Mouse (Mus musculus) heart, adult 2 months (tissue): ENCODE results near the gene Reck. TPM values are rescaled to one million over a fixed set of nuclear protein-coding genes. Genes with fewer than 3 reads are reported as not detected.
A peak's percentile ranks its signal among the peaks of the same experiment; 100 is the strongest.

Source experiments
- DNase-seq, 2 experiments: peaks; one replicate each; pipeline ENCODE4 v3.0.0; 2021
- H3K27ac ChIP-seq: fragments of 200-600 bp; 2 replicates; pipeline ENCODE4 v1.8.1; 2022
- H3K27me3 ChIP-seq: fragments of 200-500 bp; 2 replicates; pipeline ENCODE4 v1.6.1; 2012; ENCODE audit warnings: mild to moderate bottlenecking, low read length, inconsistent platforms, mixed read lengths; ENCODE audit not compliant: control insufficient read depth, insufficient read depth
- H3K36me3 ChIP-seq: fragments of 200-500 bp; 2 replicates; pipeline ENCODE4 v1.6.1; 2012; ENCODE audit warnings: low read length, inconsistent platforms; ENCODE audit not compliant: control insufficient read depth, insufficient read depth
- H3K4me1 ChIP-seq: fragments of 200-500 bp; 2 replicates; pipeline ENCODE4 v1.6.1; 2011; ENCODE audit warnings: low read length; ENCODE audit not compliant: control insufficient read depth, insufficient read depth
- H3K4me3 ChIP-seq: fragments of 200-600 bp; 2 replicates; pipeline ENCODE4 v1.8.1; 2022
- H3K79me2 ChIP-seq: fragments of 200-500 bp; replicated peaks from 2 replicates; pipeline ENCODE4 v1.6.1; 2012; ENCODE audit warnings: mild to moderate bottlenecking, inconsistent platforms, low read length, moderate library complexity, mixed read lengths; ENCODE audit not compliant: control insufficient read depth, insufficient read depth
- H3K9ac ChIP-seq: fragments of 200-500 bp; 2 replicates; pipeline ENCODE4 v1.6.1; 2012; ENCODE audit warnings: low read depth, mild to moderate bottlenecking, control low read depth, inconsistent platforms, low read length, mixed read lengths
- CTCF ChIP-seq: fragments of 200-600 bp; IDR thresholded peaks from 2 replicates; pipeline ENCODE4 v1.8.1; 2022; ENCODE audit warnings: antibody characterized with exemption, mild to moderate bottlenecking, moderate library complexity
- EP300 ChIP-seq: fragments of 200-500 bp; IDR thresholded peaks from 2 replicates; pipeline ENCODE4 v1.6.1; 2011; ENCODE audit warnings: low read depth, low read length, control low read depth; ENCODE audit not compliant: insufficient read depth
- POLR2A ChIP-seq: fragments of 200-500 bp; IDR thresholded peaks from 2 replicates; pipeline ENCODE4 v1.6.1; 2011; ENCODE audit warnings: mild to moderate bottlenecking, low read depth, low read length, control low read depth; ENCODE audit not compliant: insufficient read depth
- WGBS: fragments of 180-500 bp; shearing (Covaris S2); methylation state at CpG from one replicate; pipeline ENCODE4 v1.1.7; 2018; 5-methylcytosine and 5-hydroxymethylcytosine counted together
- intact Hi-C: fragments of 180-260 bp; cut with DNase I; formaldehyde crosslinking; loops from one replicate; pipeline ENCODE4 v1.15.1; 2025
- polyA plus RNA-seq: library from polyadenylated mRNA; depleted of rRNA; stranded (reverse); fragments of >200 nt; gene quantifications from 2 replicates; pipeline ENCODE4 v1.2.3, GENCODE M21; 2012
- total RNA-seq, 2 experiments: library from RNA; stranded (reverse); gene quantifications; 2 replicates each; pipeline ENCODE4 v1.2.3; 2021

Gene Reck
- total and polyA plus RNA-seq, 3 experiments, result 5.4 to 6.4 (median 5.6) TPM

- Histone ChIP-seq H3K27ac (peak overlapping the region; percentile 51), H3K36me3 (no peaks in the 10 kb centered on the region), H3K27me3 (no peaks in the 10 kb centered on the region), H3K79me2 (no peaks in the 10 kb centered on the region), H3K4me1 (peaks cover 1% of the 10 kb centered on the region; the same call in 1 of the 2 replicates), H3K9ac (peak overlapping the region; percentile 54), H3K4me3 (peak overlapping the region; percentile 60)
- intact Hi-C loops, result no loop called here
- under 1% methylated on average over 26 of the region's 26 CpGs for WGBS
- TF ChIP-seq EP300, result no peak
- no peak for TF ChIP-seq POLR2A
- TF ChIP-seq CTCF, result no peak
- DNase-seq, result peak; percentile 64 to 73
Measured at GRCm38 (mm10) chr4:43957846-43958461, 82.6 kb downstream of the Reck start.

GRCm38 (mm10) chr4:43959523-43960179 lies 84.3 kb downstream of the Reck start:
- H3K79me2 ChIP-seq, result no peaks in the 10 kb centered on the region
- H3K27ac ChIP-seq, result no peak overlapping the region
- intact Hi-C loops, result loop anchor here (5.0 kb wide), 1 partner anchor 32 kb away; no protein-coding TSS in a partner anchor
- H3K36me3 ChIP-seq, result no peaks in the 10 kb centered on the region
- DNase-seq, result no peak
- H3K4me3 ChIP-seq, result no peak overlapping the region
- H3K27me3 ChIP-seq, result no peaks in the 10 kb centered on the region
- H3K9ac ChIP-seq, result no peak overlapping the region
- TF ChIP-seq CTCF, result no peak
- no peak for TF ChIP-seq EP300
- no peak for TF ChIP-seq POLR2A
- 34% methylated on average over 9 of the region's 9 CpGs for WGBS
- peaks cover 5% of the 10 kb centered on the region for H3K4me1 ChIP-seq

DNA sequence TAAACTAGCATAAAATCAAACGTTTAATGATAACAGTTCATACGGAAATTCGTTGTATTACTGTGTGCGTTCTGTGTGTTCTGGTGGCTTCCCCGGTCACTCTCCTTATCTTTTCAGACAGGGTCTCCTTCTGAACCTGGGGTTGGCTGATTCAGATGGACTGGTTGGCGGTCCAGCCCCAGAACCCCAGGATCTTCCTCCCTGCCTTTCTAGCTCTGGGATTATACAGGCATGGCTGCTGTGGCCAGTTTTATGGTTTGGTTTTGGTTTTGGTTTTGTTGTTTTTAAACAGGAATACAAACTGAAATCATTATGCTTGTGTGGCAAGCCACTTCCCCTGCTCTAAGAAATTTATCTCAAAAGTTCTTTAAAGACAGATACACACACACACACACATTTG lies 84.9 kb downstream of the Reck start:
- WGBS, result 59% methylated on average over 6 of the region's 6 CpGs
- no peaks in the 10 kb centered on the region for H3K79me2 ChIP-seq
- no peak overlapping the region for H3K27ac ChIP-seq
- H3K4me3 ChIP-seq, result no peak overlapping the region
- TF ChIP-seq EP300 (no peak), POLR2A (no peak), CTCF (no peak)
- intact Hi-C loops, result loop anchor here (5.0 kb wide), 1 partner anchor 33 kb away; no protein-coding TSS in a partner anchor
- no peaks in the 10 kb centered on the region for H3K27me3 ChIP-seq
- DNase-seq, result no peak
- peaks cover 7% of the 10 kb centered on the region for H3K4me1 ChIP-seq
- no peaks in the 10 kb centered on the region for H3K36me3 ChIP-seq
- no peak overlapping the region for H3K9ac ChIP-seq

DNA sequence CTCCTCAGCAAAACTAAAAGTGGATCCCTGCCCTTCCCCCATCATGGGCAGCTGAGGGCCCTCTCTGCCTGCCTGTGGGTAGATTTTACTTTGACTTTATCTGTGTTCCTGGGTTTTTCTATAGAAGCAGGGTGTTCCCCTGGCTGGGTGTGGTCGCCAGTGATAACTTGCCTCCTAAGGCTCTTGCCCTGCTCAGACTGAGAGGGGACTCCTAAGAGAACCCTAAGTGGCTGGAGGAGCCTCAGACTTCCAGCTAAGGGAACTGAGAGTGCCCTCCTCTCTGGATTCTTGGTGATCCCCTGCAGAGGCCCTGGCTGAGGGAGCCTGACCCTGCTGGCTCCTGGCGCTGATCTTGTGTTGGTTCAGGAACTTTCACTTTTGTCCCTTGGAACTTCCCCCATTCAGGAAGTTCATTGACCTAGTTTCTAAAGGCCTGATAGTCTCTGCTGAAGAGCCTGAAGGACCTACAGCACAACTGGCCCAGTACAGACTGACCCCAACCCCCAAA lies 89.0 kb downstream of the Reck start:
- H3K27ac ChIP-seq, result peak overlapping the region; percentile 34
- no peak overlapping the region for H3K9ac ChIP-seq
- WGBS, result 39% methylated on average over 2 of the region's 2 CpGs
- H3K27me3 ChIP-seq, result no peaks in the 10 kb centered on the region
- H3K4me1 ChIP-seq, result peaks cover 7% of the 10 kb centered on the region
- no peak overlapping the region for H3K4me3 ChIP-seq
- DNase-seq, result peak in 1 of 2 experiments; percentile 46
- TF ChIP-seq EP300 (no peak), CTCF (no peak), POLR2A (no peak)
- no peaks in the 10 kb centered on the region for H3K79me2 ChIP-seq
- intact Hi-C loops, result loop anchor here (5.0 kb wide), 1 partner anchor 37 kb away; no protein-coding TSS in a partner anchor
- no peaks in the 10 kb centered on the region for H3K36me3 ChIP-seq

DNA sequence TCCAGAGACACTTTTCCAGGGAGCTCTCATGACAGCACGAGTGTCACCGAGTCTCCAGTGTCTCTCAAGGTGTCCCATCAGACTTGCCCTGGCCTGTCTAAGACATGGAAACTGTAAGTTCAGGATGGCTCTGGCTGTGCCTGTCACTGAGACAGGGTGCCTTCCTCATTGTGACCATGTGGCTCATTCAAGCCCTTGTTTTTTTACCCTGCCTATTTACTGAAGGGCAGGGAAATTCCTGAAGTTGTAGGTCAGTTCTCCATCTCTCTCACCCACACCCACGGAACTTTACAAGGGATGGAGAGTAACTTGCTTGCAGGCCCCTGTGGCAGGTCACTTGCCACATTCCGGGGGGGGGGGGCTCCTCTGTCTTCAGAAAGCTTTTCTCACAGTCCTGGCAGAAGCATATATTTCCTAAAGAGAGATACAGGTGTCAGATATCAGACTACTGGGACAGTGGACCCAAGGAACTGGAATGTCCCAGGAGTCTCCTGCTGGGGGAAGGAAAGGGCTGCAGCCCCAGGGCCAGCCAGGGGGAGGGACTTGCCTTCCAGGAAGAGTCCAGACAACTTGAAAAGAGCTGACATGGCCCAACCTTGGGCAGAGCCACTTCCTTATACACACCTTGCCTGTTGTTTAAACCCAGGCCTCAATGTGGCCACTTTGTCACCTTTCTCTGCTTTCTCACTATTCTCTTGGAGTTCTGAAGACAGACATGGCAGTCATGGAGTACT lies 89.8 kb downstream of the Reck start:
- no peak overlapping the region for H3K4me3 ChIP-seq
- no peak overlapping the region for H3K9ac ChIP-seq
- peaks cover 7% of the 10 kb centered on the region for H3K4me1 ChIP-seq
- no peaks in the 10 kb centered on the region for H3K36me3 ChIP-seq
- H3K27me3 ChIP-seq, result no peaks in the 10 kb centered on the region
- peak overlapping the region; percentile 5; the same call in 1 of the 2 replicates for H3K27ac ChIP-seq
- TF ChIP-seq POLR2A (no peak), CTCF (no peak), EP300 (no peak)
- DNase-seq, result no peak
- intact Hi-C loops, result loop anchor here (5.0 kb wide), 1 partner anchor 38 kb away; no protein-coding TSS in a partner anchor
- no peaks in the 10 kb centered on the region for H3K79me2 ChIP-seq
- WGBS, result 41% methylated on average over 4 of the region's 4 CpGs
